In genomic region chr5:136084891-136085651, GRCm38 (mm10) we compare ENCODE assay signal across 9 mouse cellular contexts. TPM values are rescaled to one million over a fixed set of nuclear protein-coding genes. Genes with fewer than 3 reads are reported as not detected.
DNase-seq lines count a peak whose midpoint lies in the region; ATAC-seq and TF ChIP-seq lines count a peak whose summit lies in the region.
"Had no signal": no experiment of that assay in that cellular context is flagged by ENCODE, and none has a peak within 500 bp of the region (broad histone marks: within the 10 kb centered on the region; RNA-seq: fewer than 3 reads in every experiment).

No protein-coding gene starts in this region.

- H3K27me3 ChIP-seq in heart, postnatal 0 days (ENCODE audit: control insufficient read depth, insufficient read depth, low read length): peaks cover 20% of the 10 kb centered on the region
- H3K27me3 ChIP-seq in liver, embryonic 12.5 days (replicated peaks): peaks cover 47% of the 10 kb centered on the region
- 0 out of 2 replicates have a peak, but pooled peaks cover 7% of the 10 kb centered on the region for H3K27me3 ChIP-seq in neural tube, embryonic 15.5 days (replicated peaks)

- no peak for TF ChIP-seq EP300 in heart, postnatal 0 days (IDR thresholded peaks at IDR 0.05; ENCODE audit: low read depth)

- H3K36me3 ChIP-seq in ES-E14 (ENCODE audit: control insufficient read depth, insufficient read depth, low read length, poor library complexity, severe bottlenecking): no peaks in the 10 kb centered on the region
- H3K36me3 ChIP-seq in heart, postnatal 0 days (replicated peaks; ENCODE audit: control insufficient read depth, insufficient read depth, low read length): no peaks in the 10 kb centered on the region
- no peaks in the 10 kb centered on the region for H3K36me3 ChIP-seq in liver, embryonic 12.5 days
- no peaks in the 10 kb centered on the region for H3K36me3 ChIP-seq in neural tube, embryonic 15.5 days

- no peak overlapping the region for H3K9ac ChIP-seq in ES-E14 (ENCODE audit: insufficient read depth, low read depth, low read length, poor library complexity, severe bottlenecking)
- no peak overlapping the region for H3K9ac ChIP-seq in heart, postnatal 0 days (replicated peaks; ENCODE audit: low read depth, low read length)
- H3K9ac ChIP-seq in liver, embryonic 12.5 days: no peak overlapping the region
- peak overlapping the region; percentile 14 for H3K9ac ChIP-seq in neural tube, embryonic 15.5 days (replicated peaks)

- peaks cover 4 to 24% of the 10 kb centered on the region in 2 experiments; a peak in 3 of 4 replicates for H3K4me1 ChIP-seq in ES-E14 (ENCODE audit: control insufficient read depth in 2 of 2, insufficient read depth in 2 of 2, low read length in 2 of 2, poor library complexity in 1 of 2)
- H3K4me1 ChIP-seq in heart, postnatal 0 days (ENCODE audit: control insufficient read depth, insufficient read depth): no peaks in the 10 kb centered on the region
- peaks cover 35% of the 10 kb centered on the region for H3K4me1 ChIP-seq in liver, embryonic 12.5 days
- H3K4me1 ChIP-seq in neural tube, embryonic 15.5 days: peaks cover 27% of the 10 kb centered on the region

- no peak for TF ChIP-seq CTCF in heart, postnatal 0 days (IDR thresholded peaks at IDR 0.05; ENCODE audit: low read depth)

- in situ Hi-C loops in ES-E14 (cut with MboI; ENCODE audit: low sequenced_read_pairs in 2 of 2, unreplicated experiment in 2 of 2): no loop called here

- peak overlapping the region; percentile 93; the same call in 1 of the 2 replicates for H3K4me2 ChIP-seq in heart, postnatal 0 days (ENCODE audit: low read depth, low read length)
- peak overlapping the region; percentile 86 for H3K4me2 ChIP-seq in liver, embryonic 12.5 days
- H3K4me2 ChIP-seq in neural tube, embryonic 15.5 days: peak overlapping the region; percentile 93

- no peak for ATAC-seq in heart, postnatal 0 days (ENCODE audit: insufficient read depth, low read depth)
- ATAC-seq in liver, embryonic 12.5 days: no peak
- peak; percentile 36; the same call in 1 of the 2 replicates for ATAC-seq in neural tube, embryonic 15.5 days (ENCODE audit: low FRiP score)
- ATAC-seq in frontal cortex, adult (ENCODE audit: low TSS enrichment): no peak

- no peak overlapping the region for H3K27ac ChIP-seq in ES-E14 (ENCODE audit: insufficient read depth, low read depth, low read length, poor library complexity, severe bottlenecking)
- no peak overlapping the region for H3K27ac ChIP-seq in heart, postnatal 0 days (ENCODE audit: low read depth)
- no peak overlapping the region for H3K27ac ChIP-seq in liver, embryonic 12.5 days
- peak overlapping the region; percentile 56; the same call in 1 of the 2 replicates for H3K27ac ChIP-seq in neural tube, embryonic 15.5 days (replicated peaks)

- H3K4me3 ChIP-seq in ES-E14 (ENCODE audit: insufficient read depth in 1 of 2, low read depth in 1 of 2, low read length in 2 of 2, poor library complexity in 1 of 2, severe bottlenecking in 1 of 2): peak overlapping the region; percentile 63 to 97
- peak overlapping the region; percentile 55; the same call in 1 of the 2 replicates for H3K4me3 ChIP-seq in heart, postnatal 0 days (ENCODE audit: low read depth, low read length)
- H3K4me3 ChIP-seq in liver, embryonic 12.5 days: peak overlapping the region; percentile 58; the same call in 1 of the 2 replicates
- H3K4me3 ChIP-seq in neural tube, embryonic 15.5 days (replicated peaks): peak overlapping the region; percentile 70

- no peaks in the 10 kb centered on the region for H3K9me3 ChIP-seq in ES-E14 (ENCODE audit: control insufficient read depth, insufficient read depth, low read depth, low read length)
- H3K9me3 ChIP-seq in heart, postnatal 0 days (replicated peaks; ENCODE audit: control insufficient read depth, low read length): no peaks in the 10 kb centered on the region
- H3K9me3 ChIP-seq in liver, embryonic 12.5 days (replicated peaks): no peaks in the 10 kb centered on the region
- no peaks in the 10 kb centered on the region for H3K9me3 ChIP-seq in neural tube, embryonic 15.5 days (replicated peaks)

- DNase-seq in 3T3-L1 (ENCODE audit: low read depth, low spot score): peak; percentile 41
- no peak for DNase-seq in ES-E14 (ENCODE audit: low read depth, low spot score)
- peak; percentile 22 to 56 for DNase-seq in cerebellum, postnatal 36 days
- DNase-seq in heart, postnatal 0 days (ENCODE audit: low spot score): no peak
- no peak for DNase-seq in layer of hippocampus, postnatal 25 days (ENCODE audit: extremely low spot score in 1 of 2, low spot score in 1 of 2)

- WGBS in heart, postnatal 0 days: 34% methylated on average over 19 of the region's 21 CpGs
- WGBS in liver, embryonic 12.5 days (ENCODE audit: insufficient replicate concordance): 26% methylated on average over 19 of the region's 21 CpGs
- WGBS in neural tube, embryonic 15.5 days: 7% methylated on average over 18 of the region's 21 CpGs

TF ChIP-seq in ES-E14, 5 proteins besides CTCF, POLR2A, EP300 and RAD21:
- TF ChIP-seq HCFC1 (IDR thresholded peaks at IDR 0.05; ENCODE audit: borderline replicate concordance, insufficient read depth, low read length) (no peak), MAFK (IDR thresholded peaks at IDR 0.05; ENCODE audit: insufficient read depth, low read depth, low read length) (0 out of 2 replicates have a peak, but pooled peaks have one; percentile 10)

RNA-seq across cellular contexts. Expression of gene Rasa4, which starts 1.4 kb away (rescaled TPM):
- 17.4 and 21.7 TPM in 2 replicates for total RNA-seq in ES-E14 (2012; rRNA removed)
- 0.27 and 6.2 TPM in 2 replicates for total RNA-seq in heart, postnatal 0 days (2014; rRNA removed; ENCODE audit: low replicate concordance)
- 0.96 and 1.3 TPM in 2 replicates for polyA plus RNA-seq in heart, postnatal 0 days (2015; fragmentation: Nextera tagmentation; extraction: Ambion mirVana)
- polyA plus RNA-seq in liver, embryonic 12.5 days (2016; fragmentation: Nextera tagmentation; extraction: Ambion mirVana): 1.5 and 1.6 TPM in 2 replicates
- polyA plus RNA-seq in neural tube, embryonic 15.5 days (2015; fragmentation: Nextera tagmentation; extraction: Ambion mirVana): 19.2 and 21.4 TPM in 2 replicates
- total RNA-seq in layer of hippocampus, postnatal 25 days (2021): 1 to 10 TPM; 2.5 to 3.4 TPM

RNA-seq across cellular contexts. Expression of gene Upk3bl, which starts 30.8 kb away (rescaled TPM):
- total RNA-seq in ES-E14 (2012; rRNA removed): 2.2 and 5.1 TPM in 2 replicates
- 4.2 TPM in 1 of 2 replicates, not detected in the other for total RNA-seq in heart, postnatal 0 days (2014; rRNA removed; ENCODE audit: low replicate concordance)
- polyA plus RNA-seq in heart, postnatal 0 days (2015; fragmentation: Nextera tagmentation; extraction: Ambion mirVana): not detected in 2 replicates
- 0.13 and 0.14 TPM in 2 replicates for polyA plus RNA-seq in liver, embryonic 12.5 days (2016; fragmentation: Nextera tagmentation; extraction: Ambion mirVana)
- polyA plus RNA-seq in neural tube, embryonic 15.5 days (2015; fragmentation: Nextera tagmentation; extraction: Ambion mirVana): 1.2 TPM in 1 of 2 replicates, not detected in the other
- not detected for total RNA-seq in layer of hippocampus, postnatal 25 days (2021)
- total RNA-seq: gastrocnemius, postnatal 36 days had no signal

RNA-seq across cellular contexts. Expression of gene Polr2j, which starts 31.4 kb away (rescaled TPM):
- total RNA-seq in ES-E14 (2012; rRNA removed): 168 and 195 TPM in 2 replicates
- 59.8 and 121 TPM in 2 replicates for total RNA-seq in heart, postnatal 0 days (2014; rRNA removed; ENCODE audit: low replicate concordance)
- polyA plus RNA-seq in heart, postnatal 0 days (2015; fragmentation: Nextera tagmentation; extraction: Ambion mirVana): 145 and 155 TPM in 2 replicates
- 186 and 191 TPM in 2 replicates for polyA plus RNA-seq in liver, embryonic 12.5 days (2016; fragmentation: Nextera tagmentation; extraction: Ambion mirVana)
- 216 and 226 TPM in 2 replicates for polyA plus RNA-seq in neural tube, embryonic 15.5 days (2015; fragmentation: Nextera tagmentation; extraction: Ambion mirVana)
- total RNA-seq in layer of hippocampus, postnatal 25 days (2021): 10 to 100 TPM; 72.0 to 86.0 TPM

RNA-seq across cellular contexts. Expression of gene Upk3b, which starts 46.8 kb away (rescaled TPM):
- total RNA-seq in ES-E14 (2012; rRNA removed): 1.6 and 2.2 TPM in 2 replicates
- total RNA-seq in heart, postnatal 0 days (2014; rRNA removed; ENCODE audit: low replicate concordance): 40.6 and 47.9 TPM in 2 replicates
- 21.1 and 24.0 TPM in 2 replicates for polyA plus RNA-seq in heart, postnatal 0 days (2015; fragmentation: Nextera tagmentation; extraction: Ambion mirVana)
- 6.9 TPM in 2 replicates for polyA plus RNA-seq in liver, embryonic 12.5 days (2016; fragmentation: Nextera tagmentation; extraction: Ambion mirVana)
- polyA plus RNA-seq in neural tube, embryonic 15.5 days (2015; fragmentation: Nextera tagmentation; extraction: Ambion mirVana): 1.1 and 3.7 TPM in 2 replicates
- total RNA-seq in layer of hippocampus, postnatal 25 days (2021): not detected
- total RNA-seq: gastrocnemius, postnatal 36 days had no signal

RNA-seq across cellular contexts. Expression of gene Lrwd1, which starts 50.8 kb away (rescaled TPM):
- 74.7 and 89.7 TPM in 2 replicates for total RNA-seq in ES-E14 (2012; rRNA removed)
- total RNA-seq in heart, postnatal 0 days (2014; rRNA removed; ENCODE audit: low replicate concordance): 20.9 and 23.1 TPM in 2 replicates
- 9.4 and 10.0 TPM in 2 replicates for polyA plus RNA-seq in heart, postnatal 0 days (2015; fragmentation: Nextera tagmentation; extraction: Ambion mirVana)
- 53.4 and 54.5 TPM in 2 replicates for polyA plus RNA-seq in liver, embryonic 12.5 days (2016; fragmentation: Nextera tagmentation; extraction: Ambion mirVana)
- polyA plus RNA-seq in neural tube, embryonic 15.5 days (2015; fragmentation: Nextera tagmentation; extraction: Ambion mirVana): 22.7 and 29.4 TPM in 2 replicates
- total RNA-seq in layer of hippocampus, postnatal 25 days (2021): 10 to 100 TPM; 11.9 to 15.9 TPM

Comparison
In these comparisons a context has a peak if more than half of its experiments do, and no peak if none do; other contexts are left out.
1. DNase-seq: peak in 3T3-L1 (single experiment) and cerebellum, postnatal 36 days (2 of 2); none in ES-E14 (single experiment), heart, postnatal 0 days (single experiment) and layer of hippocampus, postnatal 25 days (0 of 2).
2. Peak in every context shown above with its lines, with median percentiles within 50 percentile points of each other: H3K4me3 ChIP-seq and H3K4me2 ChIP-seq.